Mouse (Mus musculus) heart, adult 2 months (tissue): ENCODE results near the gene Mast3.

ENCODE experiments used
- EP300 ChIP-seq: fragments of 200-500 bp; IDR thresholded peaks from 2 replicates; pipeline ENCODE4 v1.6.1; 2011; ENCODE audit warnings: low read depth, low read length, control low read depth; ENCODE audit not compliant: insufficient read depth
- POLR2A ChIP-seq: fragments of 200-500 bp; IDR thresholded peaks from 2 replicates; pipeline ENCODE4 v1.6.1; 2011; ENCODE audit warnings: mild to moderate bottlenecking, low read depth, low read length, control low read depth; ENCODE audit not compliant: insufficient read depth

DNA sequence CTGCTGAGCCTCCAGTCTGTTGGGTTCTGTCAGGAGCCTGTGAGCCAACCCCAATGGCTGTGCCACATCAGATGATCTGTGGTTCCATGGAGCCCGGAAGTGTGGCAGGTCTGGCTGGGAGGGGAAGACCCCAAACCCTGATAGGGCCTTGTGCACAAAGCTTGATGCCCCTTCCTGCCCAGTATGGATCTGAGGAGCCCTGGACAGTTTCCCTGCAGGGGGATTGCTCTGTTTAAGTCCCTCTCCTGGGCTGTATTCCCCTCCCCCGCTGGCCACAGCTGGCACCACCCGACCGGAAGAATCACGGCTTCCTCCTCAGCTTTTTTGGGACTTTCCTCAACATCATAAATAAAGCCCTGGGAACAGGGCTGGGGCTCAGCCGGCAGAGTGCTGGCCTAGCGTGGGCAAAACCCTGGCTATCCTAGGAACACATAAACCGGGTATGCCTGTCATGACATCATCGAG, 28.2 kb upstream of the Mast3 start:
- TF ChIP-seq POLR2A (no peak), EP300 (no peak)
